Mouse (Mus musculus) heart, adult 9 months (tissue): ENCODE data around the gene Uggt1.

Experiments used
- DNase-seq, 2 experiments: peaks; one replicate each; pipeline ENCODE4 v3.0.0; 2022; ENCODE audit warnings: low spot score in 2 of 2

The Uggt1 gene

GRCm38 (mm10) chr1:36244058-36244827 is at the start of gene Uggt1:
TSS of gene Uggt1 (minus strand) at chr1:36244720.
- peak; percentile 93 to 94 for DNase-seq

- DNase-seq = no peak
These were observed 49.0 kb upstream of the Uggt1 start for GRCm38 (mm10) chr1:36293470-36293869.

- no peak for DNase-seq
These were observed 37.3 kb upstream of the Uggt1 start for GRCm38 (mm10) chr1:36281849-36282248.

- no peak for DNase-seq
These were observed 36.4 kb upstream of the Uggt1 start for GRCm38 (mm10) chr1:36280938-36281337.

- peak; percentile 54 to 73 for DNase-seq
These were observed 34.7 kb upstream of the Uggt1 start for GRCm38 (mm10) chr1:36279202-36279601.

- DNase-seq = peak; percentile 77 to 81
These were observed 32.9 kb upstream of the Uggt1 start for GRCm38 (mm10) chr1:36277267-36278060.

GRCm38 (mm10) chr1:36275635-36276389 is 31.3 kb upstream of the Uggt1 start:
- DNase-seq = no peak

- no peak for DNase-seq
These were observed 29.9 kb upstream of the Uggt1 start, which contains the start of gene Neurl3 for GRCm38 (mm10) chr1:36274455-36274854. TSS of gene Neurl3 (minus strand) at chr1:36274679.

- DNase-seq = peak; percentile 73 to 83
These were observed 28.8 kb upstream of the Uggt1 start for GRCm38 (mm10) chr1:36273288-36273687.

GRCm38 (mm10) chr1:36272546-36272945 is 28.0 kb upstream of the Uggt1 start:
- peak; percentile 49 to 62 for DNase-seq

GRCm38 (mm10) chr1:36271516-36272230 is 27.2 kb upstream of the Uggt1 start:
- DNase-seq = no peak

GRCm38 (mm10) chr1:36270666-36271065 is 26.1 kb upstream of the Uggt1 start:
- DNase-seq = peak; percentile 40 to 77

- no peak for DNase-seq
These were observed 24.7 kb upstream of the Uggt1 start for GRCm38 (mm10) chr1:36269121-36269795.

GRCm38 (mm10) chr1:36267595-36267994 is 23.1 kb upstream of the Uggt1 start:
- DNase-seq = no peak

GRCm38 (mm10) chr1:36266293-36266692 is 21.8 kb upstream of the Uggt1 start:
- no peak for DNase-seq

- DNase-seq = peak; percentile 81 to 86
These were observed 19.4 kb upstream of the Uggt1 start for GRCm38 (mm10) chr1:36263833-36264488.

GRCm38 (mm10) chr1:36261708-36262504 is 17.4 kb upstream of the Uggt1 start:
- peak in 1 of 2 experiments; percentile 61 for DNase-seq

GRCm38 (mm10) chr1:36260418-36260817 is 15.9 kb upstream of the Uggt1 start:
- no peak for DNase-seq

- no peak for DNase-seq
These were observed 14.8 kb upstream of the Uggt1 start for GRCm38 (mm10) chr1:36259281-36259680.
